Mouse (Mus musculus) intestine, embryonic 16.5 days (tissue): ENCODE results near the gene Elovl7. TPM values are rescaled to one million over a fixed set of nuclear protein-coding genes. Genes with fewer than 3 reads are reported as not detected.

ENCODE experiments used
- ATAC-seq: fragments of 200-750 bp; cut with Nextera tagmentation; 2 replicates; pipeline ENCODE4 v1.8.0; 2017; ENCODE audit warnings: moderate TSS enrichment, moderate library complexity
- H3K27ac ChIP-seq: fragments of 300-500 bp; sonication (generic); 2 replicates; pipeline ENCODE4 v1.5.1; 2014; ENCODE audit warnings: mild to moderate bottlenecking, low read length
- H3K27me3 ChIP-seq: fragments of 300-500 bp; sonication (generic); replicated peaks from 2 replicates; pipeline ENCODE4 v1.6.1; 2014; ENCODE audit warnings: low read length, control low read depth, mixed read lengths; ENCODE audit not compliant: control insufficient read depth, insufficient read depth
- H3K36me3 ChIP-seq: fragments of 300-500 bp; sonication (generic); 2 replicates; pipeline ENCODE4 v1.6.1; 2014; ENCODE audit warnings: low read length, control low read depth; ENCODE audit not compliant: control insufficient read depth, insufficient read depth
- H3K4me1 ChIP-seq: fragments of 300-500 bp; sonication (generic); 2 replicates; pipeline ENCODE4 v1.6.1; 2014; ENCODE audit warnings: low read length, control low read depth, mixed read lengths; ENCODE audit not compliant: control insufficient read depth, insufficient read depth
- H3K4me2 ChIP-seq: fragments of 300-500 bp; sonication (generic); 2 replicates; pipeline ENCODE4 v1.6.1; 2014; ENCODE audit warnings: low read depth, low read length, control low read depth
- H3K4me3 ChIP-seq: fragments of 300-500 bp; sonication (generic); 2 replicates; pipeline ENCODE4 v1.5.1; 2014; ENCODE audit warnings: mild to moderate bottlenecking, low read length
- H3K9ac ChIP-seq: fragments of 300-500 bp; sonication (generic); 2 replicates; pipeline ENCODE4 v1.6.1; 2014; ENCODE audit warnings: low read depth, low read length
- H3K9me3 ChIP-seq: fragments of 300-500 bp; sonication (generic); 2 replicates; pipeline ENCODE4 v1.6.1; 2016; ENCODE audit warnings: low read length, control low read depth; ENCODE audit not compliant: control insufficient read depth
- WGBS: fragments of 180-500 bp; shearing (Covaris S2); extraction: QIAGEN DNeasy Blood & Tissue Kit; methylation state at CpG from one replicate; pipeline ENCODE4 v1.1.7; 2014; 5-methylcytosine and 5-hydroxymethylcytosine counted together
- polyA plus RNA-seq: library from polyadenylated mRNA; unstranded; fragments of >200 nt; fragmentation: Nextera tagmentation; extraction: Ambion mirVana; gene quantifications from 2 replicates; pipeline ENCODE4 v1.2.1, GENCODE M21; 2015

The Elovl7 gene
- polyA plus RNA-seq, 1 experiment from 2014 or later, result 22.0 TPM

GRCm38 (mm10) chr13:108191074-108191720, 23.0 kb upstream of the Elovl7 start:
- no peak overlapping the region for H3K27ac ChIP-seq
- peak; percentile 78 for ATAC-seq
- H3K4me2 ChIP-seq, result no peak overlapping the region
- H3K36me3 ChIP-seq, result 0 out of 2 replicates have a peak, but pooled peaks cover 3% of the 10 kb centered on the region
- no peak overlapping the region for H3K4me3 ChIP-seq
- H3K9me3 ChIP-seq, result no peaks in the 10 kb centered on the region
- no peaks in the 10 kb centered on the region for H3K4me1 ChIP-seq
- H3K9ac ChIP-seq, result no peak overlapping the region
- 49% methylated on average over 11 of the region's 11 CpGs for WGBS
- no peaks in the 10 kb centered on the region for H3K27me3 ChIP-seq

GRCm38 (mm10) chr13:108195474-108195873, 18.7 kb upstream of the Elovl7 start:
- Histone ChIP-seq H3K36me3 (0 out of 2 replicates have a peak, but pooled peaks cover 3% of the 10 kb centered on the region), H3K9ac (no peak overlapping the region), H3K4me2 (no peak overlapping the region), H3K4me1 (no peaks in the 10 kb centered on the region), H3K9me3 (no peaks in the 10 kb centered on the region), H3K27me3 (no peaks in the 10 kb centered on the region), H3K27ac (no peak overlapping the region), H3K4me3 (no peak overlapping the region)
- WGBS, result 88% methylated on average over 6 of the region's 6 CpGs
- no peak for ATAC-seq

- Histone ChIP-seq H3K9ac (no peak overlapping the region), H3K9me3 (no peaks in the 10 kb centered on the region), H3K27me3 (no peaks in the 10 kb centered on the region), H3K4me3 (no peak overlapping the region), H3K36me3 (no peaks in the 10 kb centered on the region), H3K27ac (no peak overlapping the region), H3K4me1 (no peaks in the 10 kb centered on the region), H3K4me2 (no peak overlapping the region)
- ATAC-seq, result peak; percentile 48; the same call in 1 of the 2 replicates
- 75% methylated on average over 3 of the region's 3 CpGs for WGBS
These were observed 9.3 kb upstream of the Elovl7 start for GRCm38 (mm10) chr13:108204857-108205256.

DNA sequence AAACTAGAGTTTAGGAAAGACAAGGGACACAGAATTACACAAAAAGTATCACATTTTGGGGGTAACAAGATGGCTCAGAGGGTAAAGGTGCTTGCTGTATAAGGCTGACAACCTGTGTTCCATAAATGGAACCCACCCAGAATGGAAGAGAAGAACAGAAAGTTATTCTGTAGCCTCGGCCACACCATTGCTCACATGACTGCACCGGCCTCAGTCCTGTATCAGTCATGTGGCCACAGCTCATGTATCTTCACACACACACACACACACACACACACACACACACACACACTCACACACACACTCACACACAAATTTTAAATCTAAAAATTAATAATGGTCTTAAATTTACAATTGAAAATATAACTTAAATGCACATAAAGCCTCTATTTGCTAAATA, 6.8 kb upstream of the Elovl7 start:
- H3K4me3 ChIP-seq, result no peak overlapping the region
- no peaks in the 10 kb centered on the region for H3K36me3 ChIP-seq
- no peaks in the 10 kb centered on the region for H3K9me3 ChIP-seq
- no peaks in the 10 kb centered on the region for H3K27me3 ChIP-seq
- ATAC-seq, result no peak
- H3K4me1 ChIP-seq, result no peaks in the 10 kb centered on the region
- H3K4me2 ChIP-seq, result no peak overlapping the region
- H3K27ac ChIP-seq, result no peak overlapping the region
- H3K9ac ChIP-seq, result no peak overlapping the region
- 88% methylated on average over 2 of the region's 2 CpGs for WGBS

DNA sequence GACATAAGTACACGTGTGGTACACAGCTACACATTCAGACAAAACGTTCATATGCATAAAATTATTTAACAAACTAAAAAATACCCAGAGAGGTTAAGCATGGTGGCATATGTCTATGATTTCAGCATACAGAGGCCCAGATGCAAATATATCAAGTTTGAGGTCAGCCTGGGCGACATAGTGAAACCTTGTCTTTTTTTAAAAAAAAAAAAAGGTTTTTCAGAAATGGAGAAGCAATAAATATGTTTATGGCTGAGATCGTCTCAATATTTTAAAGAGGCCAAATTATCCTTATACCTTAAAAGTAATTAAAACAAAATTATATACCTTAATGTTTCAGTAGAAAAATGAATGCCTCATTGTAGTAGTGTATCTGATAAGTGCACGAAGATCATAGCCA, 6.1 kb upstream of the Elovl7 start:
- Histone ChIP-seq H3K27ac (no peak overlapping the region), H3K27me3 (no peaks in the 10 kb centered on the region), H3K9me3 (no peaks in the 10 kb centered on the region), H3K4me1 (no peaks in the 10 kb centered on the region), H3K4me3 (no peak overlapping the region), H3K36me3 (no peaks in the 10 kb centered on the region), H3K9ac (no peak overlapping the region), H3K4me2 (no peak overlapping the region)
- ATAC-seq, result no peak
- 76% methylated on average over 5 of the region's 5 CpGs for WGBS

GRCm38 (mm10) chr13:108210960-108211359, 3.2 kb upstream of the Elovl7 start:
- ATAC-seq, result no peak
- Histone ChIP-seq H3K27me3 (0 out of 2 replicates have a peak, but pooled peaks cover 3% of the 10 kb centered on the region), H3K4me3 (no peak overlapping the region), H3K4me1 (0 out of 2 replicates have a peak, but pooled peaks cover 4% of the 10 kb centered on the region), H3K27ac (no peak overlapping the region), H3K4me2 (no peak overlapping the region), H3K9me3 (no peaks in the 10 kb centered on the region), H3K9ac (no peak overlapping the region), H3K36me3 (no peaks in the 10 kb centered on the region)
- 89% methylated on average over 8 of the region's 8 CpGs for WGBS

GRCm38 (mm10) chr13:108212397-108213018, 1.7 kb upstream of the Elovl7 start:
- 0 out of 2 replicates have a peak, but pooled peaks cover 4% of the 10 kb centered on the region for H3K4me1 ChIP-seq
- WGBS, result 41% methylated on average over 5 of the region's 5 CpGs
- no peaks in the 10 kb centered on the region for H3K9me3 ChIP-seq
- no peaks in the 10 kb centered on the region for H3K36me3 ChIP-seq
- H3K9ac ChIP-seq, result no peak overlapping the region
- H3K4me3 ChIP-seq, result no peak overlapping the region
- peak overlapping the region; percentile 53 for H3K27ac ChIP-seq
- H3K27me3 ChIP-seq, result 0 out of 2 replicates have a peak, but pooled peaks cover 3% of the 10 kb centered on the region
- ATAC-seq, result no peak
- no peak overlapping the region for H3K4me2 ChIP-seq

DNA sequence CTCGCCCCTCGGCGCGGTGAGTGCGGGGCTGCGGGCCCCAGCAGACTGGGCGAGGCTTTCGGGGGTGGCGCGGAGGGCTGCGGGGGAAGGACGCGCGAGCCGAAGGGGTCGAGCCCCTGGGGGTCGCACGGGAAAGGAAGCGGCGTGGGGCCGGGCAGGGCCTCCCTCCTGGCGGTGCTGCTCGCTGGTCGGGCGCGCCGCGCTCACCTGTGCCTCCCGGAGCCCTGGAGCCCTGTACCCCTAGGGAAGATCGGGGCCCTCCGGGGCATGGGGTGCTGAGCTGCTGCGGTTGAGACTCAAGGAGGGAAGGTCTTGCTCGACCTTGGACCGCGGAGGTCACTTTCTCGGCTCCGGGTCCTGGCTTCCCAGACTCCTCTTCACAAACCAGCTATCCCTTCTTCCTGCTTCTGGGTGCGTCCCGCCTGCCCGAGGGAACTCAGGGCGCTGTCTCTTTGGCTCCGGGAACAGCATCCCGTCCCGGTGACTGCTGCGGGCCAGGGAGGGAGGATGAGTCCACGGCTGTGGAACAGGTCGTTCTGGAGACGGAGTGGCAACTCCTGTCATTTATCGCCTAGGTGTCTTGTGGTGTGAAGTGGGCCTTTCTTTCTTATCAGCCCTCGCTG, 392 bp downstream of the Elovl7 start:
- Histone ChIP-seq H3K9ac (peak overlapping the region; percentile 84), H3K27me3 (0 out of 2 replicates have a peak, but pooled peaks cover 3% of the 10 kb centered on the region), H3K27ac (peak overlapping the region; percentile 63; the same call in 1 of the 2 replicates), H3K4me3 (peak overlapping the region; percentile 84), H3K4me2 (peak overlapping the region; percentile 96), H3K9me3 (no peaks in the 10 kb centered on the region), H3K4me1 (0 out of 2 replicates have a peak, but pooled peaks cover 4% of the 10 kb centered on the region), H3K36me3 (no peaks in the 10 kb centered on the region)
- ATAC-seq, result peak; percentile 80
- under 1% methylated on average over 50 of the region's 50 CpGs for WGBS

- Histone ChIP-seq H3K9ac (peak overlapping the region; percentile 84), H3K27me3 (0 out of 2 replicates have a peak, but pooled peaks cover 3% of the 10 kb centered on the region), H3K36me3 (no peaks in the 10 kb centered on the region), H3K4me3 (peak overlapping the region; percentile 84), H3K4me2 (peak overlapping the region; percentile 96), H3K9me3 (no peaks in the 10 kb centered on the region), H3K4me1 (0 out of 2 replicates have a peak, but pooled peaks cover 4% of the 10 kb centered on the region), H3K27ac (no peak overlapping the region)
- WGBS, result 4% methylated on average over 12 of the region's 12 CpGs
- no peak for ATAC-seq
These were observed 1.1 kb downstream of the Elovl7 start for GRCm38 (mm10) chr13:108215231-108215780.
